Mouse (Mus musculus) intestine, postnatal 0 days (tissue): ENCODE data around the gene Pcnx3. TPM values are rescaled to one million over a fixed set of nuclear protein-coding genes. Genes with fewer than 3 reads are reported as not detected.

Experiments
- ATAC-seq: fragments of 200-750 bp; cut with Nextera tagmentation; 2 replicates; pipeline ENCODE4 v1.8.0; 2017; ENCODE audit warnings: mild to moderate bottlenecking, moderate TSS enrichment, moderate library complexity
- H3K27ac ChIP-seq: fragments of 300-500 bp; sonication (generic); 2 replicates; pipeline ENCODE4 v1.5.1; 2014; ENCODE audit warnings: mild to moderate bottlenecking, low read depth, low read length, moderate library complexity
- H3K27me3 ChIP-seq: fragments of 300-500 bp; sonication (generic); replicated peaks from 2 replicates; pipeline ENCODE4 v1.6.1; 2014; ENCODE audit warnings: low read length, mixed read lengths; ENCODE audit not compliant: control insufficient read depth, insufficient read depth
- H3K36me3 ChIP-seq: fragments of 300-500 bp; sonication (generic); 2 replicates; pipeline ENCODE4 v1.6.1; 2014; ENCODE audit warnings: mild to moderate bottlenecking, moderate library complexity; ENCODE audit not compliant: control insufficient read depth, insufficient read depth
- H3K4me1 ChIP-seq: fragments of 300-500 bp; sonication (generic); replicated peaks from 2 replicates; pipeline ENCODE4 v1.6.1; 2014; ENCODE audit warnings: antibody characterized with exemption, low read length, mixed read lengths; ENCODE audit not compliant: control insufficient read depth, insufficient read depth
- H3K4me2 ChIP-seq: fragments of 300-500 bp; sonication (generic); replicated peaks from 2 replicates; pipeline ENCODE4 v1.6.1; 2014; ENCODE audit warnings: low read depth, mild to moderate bottlenecking, moderate library complexity
- H3K4me3 ChIP-seq: fragments of 300-500 bp; sonication (generic); 2 replicates; pipeline ENCODE4 v1.5.1; 2014; ENCODE audit warnings: low read depth, low read length
- H3K9ac ChIP-seq: fragments of 300-500 bp; sonication (generic); 2 replicates; pipeline ENCODE4 v1.6.1; 2014; ENCODE audit warnings: mild to moderate bottlenecking, low read depth, low read length
- H3K9me3 ChIP-seq: fragments of 300-500 bp; sonication (generic); 2 replicates; pipeline ENCODE4 v1.6.1; 2016; ENCODE audit warnings: mixed run types; ENCODE audit not compliant: control insufficient read depth
- CTCF ChIP-seq: sonication (generic); IDR thresholded peaks from 2 replicates; pipeline ENCODE4 v1.5.1; 2016; ENCODE audit warnings: low read depth, mild to moderate bottlenecking, control low read depth, antibody characterized with exemption, moderate library complexity
- WGBS: fragments of 180-500 bp; shearing (Covaris S2); extraction: QIAGEN DNeasy Blood & Tissue Kit; methylation state at CpG from one replicate; pipeline ENCODE4 v1.1.7; 2014; 5-methylcytosine and 5-hydroxymethylcytosine counted together
- polyA plus RNA-seq: library from polyadenylated mRNA; unstranded; fragments of >200 nt; fragmentation: Nextera tagmentation; extraction: Ambion mirVana; gene quantifications from 2 replicates; pipeline ENCODE4 v1.2.1, GENCODE M21; 2015

Gene Pcnx3
- polyA plus RNA-seq, 1 experiment from 2014 or later: 9.3 TPM

DNA sequence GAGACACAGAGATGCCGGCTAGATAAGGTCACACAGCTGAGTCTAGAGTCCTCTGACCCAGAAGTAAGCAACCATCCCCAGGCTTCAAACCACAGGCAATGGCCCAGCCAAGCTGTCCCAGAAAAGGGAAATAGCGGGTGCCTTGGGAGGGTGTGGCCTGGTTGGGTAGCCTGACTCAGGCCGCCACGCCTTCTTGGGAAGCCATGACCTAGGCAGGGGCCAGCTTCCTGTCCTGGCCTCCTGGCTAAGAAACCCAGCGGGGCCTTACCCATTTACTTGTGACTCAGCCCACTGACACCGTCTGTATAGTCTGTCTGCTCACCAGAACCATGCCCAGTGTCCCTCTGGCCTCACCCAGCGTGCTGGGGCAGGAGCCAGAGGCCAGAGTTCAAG is 35.8 kb upstream of the Pcnx3 start:
- Histone ChIP-seq H3K4me2 (peak overlapping the region; percentile 69), H3K9me3 (no peaks in the 10 kb centered on the region), H3K27ac (peak overlapping the region; percentile 84), H3K4me1 (peaks cover 14% of the 10 kb centered on the region), H3K27me3 (no peaks in the 10 kb centered on the region), H3K9ac (peak overlapping the region; percentile 47; the same call in 1 of the 2 replicates), H3K4me3 (peak overlapping the region; percentile 50), H3K36me3 (peaks cover 33% of the 10 kb centered on the region)
- ATAC-seq: peak; percentile 77
- TF ChIP-seq CTCF: no peak
- 18% methylated on average over 7 of the region's 7 CpGs for WGBS

GRCm38 (mm10) chr19:5723934-5724548 is 35.3 kb upstream of the Pcnx3 start:
- no peak for TF ChIP-seq CTCF
- no peaks in the 10 kb centered on the region for H3K9me3 ChIP-seq
- peaks cover 38% of the 10 kb centered on the region for H3K36me3 ChIP-seq
- peaks cover 14% of the 10 kb centered on the region for H3K4me1 ChIP-seq
- H3K4me2 ChIP-seq: peak overlapping the region; percentile 69
- peak overlapping the region; percentile 50 for H3K4me3 ChIP-seq
- 35% methylated on average over 4 of the region's 4 CpGs for WGBS
- no peaks in the 10 kb centered on the region for H3K27me3 ChIP-seq
- H3K9ac ChIP-seq: no peak overlapping the region
- H3K27ac ChIP-seq: peak overlapping the region; percentile 84
- peak; percentile 4 for ATAC-seq

GRCm38 (mm10) chr19:5722848-5723425 is 34.2 kb upstream of the Pcnx3 start:
- TF ChIP-seq CTCF: no peak
- Histone ChIP-seq H3K36me3 (peaks cover 46% of the 10 kb centered on the region), H3K4me2 (peak overlapping the region; percentile 69), H3K9me3 (no peaks in the 10 kb centered on the region), H3K27me3 (no peaks in the 10 kb centered on the region), H3K4me3 (no peak overlapping the region), H3K4me1 (peaks cover 5% of the 10 kb centered on the region; the same call in 1 of the 2 replicates), H3K9ac (no peak overlapping the region), H3K27ac (peak overlapping the region; percentile 55)
- no peak for ATAC-seq
- 63% methylated on average over 7 of the region's 7 CpGs for WGBS

DNA sequence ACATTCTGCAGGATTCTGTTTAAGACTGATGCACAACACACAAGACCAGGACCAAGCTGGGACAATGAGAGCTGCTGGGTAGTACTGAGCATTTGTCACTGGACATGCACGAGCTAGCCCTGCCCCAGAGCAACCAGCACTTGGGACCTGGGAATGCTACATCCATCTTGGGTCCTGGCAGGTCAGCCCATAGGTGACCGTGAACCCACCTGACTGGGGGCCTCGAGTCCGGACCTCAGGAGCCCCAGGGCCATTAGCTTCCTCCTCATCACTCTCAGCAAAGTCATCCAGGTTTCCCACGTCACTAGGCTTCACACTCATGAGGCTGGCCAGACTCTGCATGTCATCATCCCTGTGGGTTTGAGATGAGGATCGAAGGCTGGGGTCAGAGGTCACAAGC is 32.5 kb upstream of the Pcnx3 start:
- H3K4me3 ChIP-seq: no peak overlapping the region

GRCm38 (mm10) chr19:5716955-5717354 is 28.2 kb upstream of the Pcnx3 start:
- peaks cover 76% of the 10 kb centered on the region for H3K36me3 ChIP-seq
- TF ChIP-seq CTCF: no peak
- 68% methylated on average over 10 of the region's 10 CpGs for WGBS
- no peak overlapping the region for H3K4me3 ChIP-seq
- no peaks in the 10 kb centered on the region for H3K4me1 ChIP-seq
- no peak overlapping the region for H3K4me2 ChIP-seq
- H3K27me3 ChIP-seq: no peaks in the 10 kb centered on the region
- no peaks in the 10 kb centered on the region for H3K9me3 ChIP-seq
- no peak overlapping the region for H3K27ac ChIP-seq
- H3K9ac ChIP-seq: no peak overlapping the region
- no peak for ATAC-seq

More for the DNA sequence above, 32.5 kb upstream of the Pcnx3 start:
- H3K27ac ChIP-seq: no peak overlapping the region
- WGBS: 88% methylated on average over 6 of the region's 6 CpGs
- no peaks in the 10 kb centered on the region; the same call in 1 of the 2 replicates for H3K4me1 ChIP-seq
- TF ChIP-seq CTCF: no peak
- H3K27me3 ChIP-seq: no peaks in the 10 kb centered on the region
- no peak overlapping the region for H3K4me2 ChIP-seq
- no peaks in the 10 kb centered on the region for H3K9me3 ChIP-seq
- ATAC-seq: no peak
- H3K9ac ChIP-seq: no peak overlapping the region
- peaks cover 61% of the 10 kb centered on the region for H3K36me3 ChIP-seq

DNA sequence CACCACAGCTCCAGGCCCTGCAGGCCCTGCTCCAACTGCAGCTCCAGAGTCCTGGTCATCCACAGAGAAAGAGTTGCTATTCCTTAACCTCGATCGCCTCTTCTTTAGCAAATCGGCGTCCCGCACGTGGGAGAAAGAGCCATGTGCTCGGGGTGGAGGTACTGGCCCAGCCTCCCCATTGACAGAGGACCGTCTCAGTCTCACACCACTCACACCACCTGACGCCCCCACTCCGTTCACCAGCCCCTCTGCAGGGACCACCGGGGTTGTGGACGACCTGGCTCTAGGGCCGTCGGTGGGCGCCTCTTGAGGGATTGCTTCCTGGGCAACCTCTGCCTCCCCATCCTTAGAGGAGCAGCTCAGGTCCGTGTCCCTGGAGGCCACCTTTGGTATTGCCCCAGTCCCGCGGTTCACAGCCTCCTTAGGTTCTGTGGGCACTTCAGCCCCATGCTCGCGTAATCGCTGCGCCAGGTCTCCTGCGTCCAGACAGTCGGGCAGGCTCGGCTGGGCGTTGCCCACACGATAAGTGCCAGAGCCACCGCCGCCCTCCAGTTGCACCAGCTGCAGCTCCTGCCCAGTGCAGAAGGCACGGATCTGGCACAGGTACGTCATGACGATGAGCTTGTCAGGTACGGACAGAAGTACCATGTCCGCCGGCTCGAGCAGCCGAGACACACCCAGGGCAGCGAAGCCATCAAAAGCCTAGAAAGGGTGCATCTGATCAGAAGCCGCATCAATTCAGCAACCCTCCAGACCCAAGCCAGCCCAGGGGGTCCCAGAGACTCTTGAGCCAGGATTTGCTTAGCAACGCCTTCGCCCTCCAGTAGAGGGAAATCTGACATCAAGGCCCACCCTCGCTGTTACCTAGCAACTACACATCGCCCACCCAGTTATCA is 27.3 kb upstream of the Pcnx3 start:
- ATAC-seq: peak; percentile 71
- peak; percentile 66 for TF ChIP-seq CTCF
- no peak overlapping the region for H3K4me3 ChIP-seq
- no peaks in the 10 kb centered on the region for H3K4me1 ChIP-seq
- no peak overlapping the region; the same call in 1 of the 2 replicates for H3K27ac ChIP-seq
- H3K4me2 ChIP-seq: no peak overlapping the region; the same call in 1 of the 2 replicates
- no peak overlapping the region for H3K9ac ChIP-seq
- 41% methylated on average over 43 of the region's 43 CpGs for WGBS
- no peaks in the 10 kb centered on the region for H3K27me3 ChIP-seq
- no peaks in the 10 kb centered on the region for H3K9me3 ChIP-seq
- H3K36me3 ChIP-seq: peaks cover 72% of the 10 kb centered on the region
